Mouse (Mus musculus) thymus, adult 2 months (tissue): ENCODE data around the gene Gata5. TPM values are rescaled to one million over a fixed set of nuclear protein-coding genes. Genes with fewer than 3 reads are reported as not detected.

ENCODE experiments used
- DNase-seq: peaks from one replicate; pipeline ENCODE4 v3.0.0; 2021
- H3K27ac ChIP-seq: fragments of 200-500 bp; 2 replicates; pipeline ENCODE4 v1.5.1; 2012; ENCODE audit warnings: low read length, control low read depth; ENCODE audit not compliant: control insufficient read depth, insufficient read depth
- H3K27me3 ChIP-seq: fragments of 200-500 bp; 2 replicates; pipeline ENCODE4 v1.6.1; 2012; ENCODE audit warnings: mild to moderate bottlenecking, low read length, moderate library complexity, mixed read lengths; ENCODE audit not compliant: control insufficient read depth, insufficient read depth
- H3K36me3 ChIP-seq: fragments of 200-500 bp; 2 replicates; pipeline ENCODE4 v1.6.1; 2012; ENCODE audit warnings: mild to moderate bottlenecking, low read length, moderate library complexity; ENCODE audit not compliant: control insufficient read depth, insufficient read depth
- H3K4me1 ChIP-seq: fragments of 200-500 bp; replicated peaks from 2 replicates; pipeline ENCODE4 v1.6.1; 2012; ENCODE audit warnings: low read length; ENCODE audit not compliant: control insufficient read depth, insufficient read depth
- H3K4me3 ChIP-seq: fragments of 200-500 bp; 2 replicates; pipeline ENCODE4 v1.5.1; 2012; ENCODE audit warnings: mild to moderate bottlenecking, low read length, control low read depth, moderate library complexity; ENCODE audit not compliant: control insufficient read depth, insufficient read depth
- CTCF ChIP-seq: fragments of 200-500 bp; IDR thresholded peaks from 2 replicates; pipeline ENCODE4 v1.5.1; 2012; ENCODE audit warnings: mild to moderate bottlenecking, control low read depth, low read length, moderate library complexity, borderline replicate concordance; ENCODE audit not compliant: control insufficient read depth, poor library complexity, insufficient read depth; ENCODE audit errors: extremely low read depth
- POLR2A ChIP-seq: fragments of 200-500 bp; IDR thresholded peaks from 2 replicates; pipeline ENCODE4 v1.6.1; 2012; ENCODE audit warnings: mild to moderate bottlenecking, low read length, control low read depth, moderate library complexity; ENCODE audit not compliant: control insufficient read depth, poor library complexity, insufficient read depth; ENCODE audit errors: extremely low read depth
- WGBS: fragments of 180-500 bp; shearing (Covaris S2); methylation state at CpG from one replicate; pipeline ENCODE4 v1.1.7; 2018; 5-methylcytosine and 5-hydroxymethylcytosine counted together
- polyA plus RNA-seq: library from polyadenylated mRNA; depleted of rRNA; stranded (reverse); fragments of >200 nt; gene quantifications from 2 replicates; pipeline ENCODE4 v1.2.3, GENCODE M21; 2012; rRNA removed

The Gata5 gene
- polyA plus RNA-seq, 1 experiment: 0.39 TPM

DNA sequence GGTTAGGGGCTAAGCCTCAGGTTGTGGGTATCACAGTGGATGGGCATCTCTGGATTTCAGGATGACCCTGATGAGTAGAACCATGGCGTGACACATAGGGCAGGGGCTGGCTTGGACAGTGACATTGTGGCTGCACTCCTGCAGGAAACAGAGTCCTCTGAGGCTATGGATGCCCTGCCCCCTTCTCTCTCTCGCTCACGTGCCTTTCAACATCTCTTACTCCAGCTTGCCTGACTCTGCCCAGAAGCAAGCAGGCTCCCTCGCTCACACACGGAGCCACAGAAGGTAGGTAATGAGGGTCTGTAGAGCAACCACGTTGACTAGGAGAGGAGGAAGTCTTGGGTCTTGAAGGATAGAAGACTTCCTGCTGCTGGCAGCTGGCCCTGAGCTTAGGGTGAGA lies 44.0 kb downstream of the Gata5 start:
- no peak for TF ChIP-seq POLR2A
- TF ChIP-seq CTCF: no peak
- Histone ChIP-seq H3K27me3 (no peaks in the 10 kb centered on the region), H3K4me1 (no peaks in the 10 kb centered on the region), H3K4me3 (no peak overlapping the region), H3K36me3 (no peaks in the 10 kb centered on the region), H3K27ac (no peak overlapping the region)
- no peak for DNase-seq
- 29% methylated on average over 6 of the region's 6 CpGs for WGBS

DNA sequence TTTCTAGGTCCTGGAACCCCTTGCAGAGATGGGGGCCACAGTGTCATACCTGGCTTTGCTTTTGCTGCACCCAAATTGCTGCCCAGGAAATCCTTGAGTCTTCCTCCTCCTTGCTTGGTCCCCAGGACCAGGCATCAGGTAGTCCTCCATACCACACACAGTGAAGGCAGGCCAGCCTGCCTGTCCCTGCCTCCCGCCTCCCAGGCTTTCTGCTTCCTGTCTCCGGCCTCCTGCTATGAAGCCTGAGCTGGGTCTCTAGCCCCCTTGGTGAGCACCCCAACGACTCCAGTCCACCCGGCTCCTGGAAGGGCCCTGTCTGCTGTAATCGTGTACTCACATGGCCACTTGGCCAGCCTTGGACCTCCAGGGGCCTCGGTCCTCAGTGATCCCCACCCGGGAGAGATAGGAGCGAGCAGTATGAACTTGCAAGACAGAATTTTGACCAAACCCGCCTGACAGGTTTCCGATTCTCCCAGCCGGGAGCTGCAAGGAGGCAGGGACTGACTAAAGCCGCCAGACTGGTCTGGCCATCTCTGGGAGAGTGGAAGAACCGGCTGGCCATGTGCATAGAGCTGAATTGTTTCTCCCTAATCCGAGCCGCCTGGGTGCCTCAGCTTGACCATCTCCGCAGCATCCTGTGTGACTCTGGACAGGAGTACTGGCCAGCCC lies 44.9 kb downstream of the Gata5 start, which contains the start of gene Rbbp8nl:
Gene Rbbp8nl (minus strand): TSS at position 440 of the 669 bp plus-strand sequence.
- no peak for TF ChIP-seq CTCF
- TF ChIP-seq POLR2A: no peak
- H3K27ac ChIP-seq: no peak within 1 kb of the TSS
- no peak for DNase-seq
- WGBS: 79% methylated on average over 16 of the region's 16 CpGs
- no peaks in the 10 kb centered on the region for H3K4me1 ChIP-seq
- no peak within 1 kb of the TSS for H3K4me3 ChIP-seq
- H3K36me3 ChIP-seq: no peaks in the 10 kb centered on the region
- H3K27me3 ChIP-seq: no peaks in the 10 kb centered on the region

DNA sequence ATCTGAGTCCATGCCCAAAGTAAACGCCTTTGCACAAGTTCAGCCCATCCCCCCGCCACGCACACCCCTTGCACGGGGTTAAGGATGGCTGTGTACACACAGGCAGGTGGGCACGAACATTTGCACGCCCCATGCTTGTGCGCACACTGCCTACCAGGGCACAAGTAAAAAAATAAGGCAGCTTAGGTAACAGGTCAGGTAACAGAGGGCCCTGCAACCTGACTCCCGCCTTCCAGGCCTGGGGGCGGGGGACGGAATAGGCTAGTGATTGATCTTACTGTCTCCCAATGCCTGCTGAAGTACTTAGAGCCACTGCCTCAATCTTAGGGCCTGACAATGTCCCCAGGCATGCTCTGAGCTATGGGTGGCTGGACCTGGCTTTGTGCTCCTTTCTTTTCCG lies 45.5 kb downstream of the Gata5 start:
- 81% methylated on average over 11 of the region's 11 CpGs for WGBS
- no peak for TF ChIP-seq POLR2A
- no peak for TF ChIP-seq CTCF
- no peak for DNase-seq
- H3K27ac ChIP-seq: no peak overlapping the region
- H3K4me1 ChIP-seq: no peaks in the 10 kb centered on the region
- H3K36me3 ChIP-seq: no peaks in the 10 kb centered on the region
- no peaks in the 10 kb centered on the region for H3K27me3 ChIP-seq
- H3K4me3 ChIP-seq: no peak overlapping the region

DNA sequence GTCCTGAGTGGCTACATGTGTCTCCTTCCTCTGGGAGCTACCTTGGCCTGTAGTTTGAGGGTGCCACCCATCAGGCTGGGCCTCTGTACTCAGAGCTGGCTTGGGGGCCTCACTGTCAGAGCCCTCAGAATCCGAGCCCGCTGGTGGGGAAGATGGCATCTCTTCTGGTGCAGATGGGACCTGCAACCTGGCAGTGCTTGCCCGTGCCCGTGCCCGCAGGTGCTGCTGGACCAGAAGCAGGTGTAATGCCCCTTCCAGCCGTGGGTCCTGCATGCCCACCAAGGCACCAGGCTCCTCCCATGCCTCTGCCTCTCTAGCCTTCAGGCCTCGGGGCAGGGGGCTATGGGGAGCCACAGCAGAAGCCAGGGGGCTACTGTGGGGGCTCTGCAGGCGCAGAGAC lies 55.2 kb downstream of the Gata5 start:
- TF ChIP-seq POLR2A: no peak
- no peak for TF ChIP-seq CTCF
- no peaks in the 10 kb centered on the region for H3K36me3 ChIP-seq
- H3K4me1 ChIP-seq: peaks cover 12% of the 10 kb centered on the region
- no peaks in the 10 kb centered on the region for H3K27me3 ChIP-seq
- no peak overlapping the region for H3K4me3 ChIP-seq
- WGBS: 90% methylated on average over 8 of the region's 8 CpGs
- H3K27ac ChIP-seq: no peak overlapping the region
- DNase-seq: no peak

DNA sequence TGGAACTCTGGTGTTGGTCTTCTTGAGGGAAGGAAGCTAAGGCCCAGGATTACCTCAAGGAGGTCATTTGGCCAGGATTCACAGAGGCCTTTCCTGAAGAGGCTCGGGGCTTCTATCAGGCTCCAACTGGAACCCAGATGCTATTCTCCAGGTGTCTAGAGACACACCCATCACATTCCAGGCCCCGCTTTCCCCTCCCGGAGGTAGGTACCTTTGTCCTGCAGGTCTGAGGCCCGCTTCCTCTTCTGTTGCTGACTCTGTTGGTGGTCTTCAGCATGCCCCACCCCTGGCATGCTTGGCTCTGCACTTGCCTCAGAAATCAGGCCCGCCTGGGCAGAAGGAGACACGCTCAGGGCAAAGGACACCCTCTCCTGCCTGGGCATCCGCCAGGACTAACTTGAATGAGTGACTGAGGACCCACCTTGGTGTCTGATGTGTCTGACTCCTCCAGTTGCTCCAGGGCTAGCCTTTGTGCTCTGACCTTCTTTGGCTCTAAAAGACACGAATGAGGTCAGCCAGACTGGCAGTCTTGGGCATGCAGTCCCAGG lies 56.7 kb downstream of the Gata5 start:
- TF ChIP-seq CTCF (no peak), POLR2A (no peak)
- Histone ChIP-seq H3K4me3 (no peak overlapping the region), H3K27me3 (no peaks in the 10 kb centered on the region), H3K36me3 (no peaks in the 10 kb centered on the region), H3K27ac (no peak overlapping the region), H3K4me1 (peaks cover 19% of the 10 kb centered on the region)
- WGBS: 91% methylated on average over 8 of the region's 8 CpGs
- DNase-seq: no peak

DNA sequence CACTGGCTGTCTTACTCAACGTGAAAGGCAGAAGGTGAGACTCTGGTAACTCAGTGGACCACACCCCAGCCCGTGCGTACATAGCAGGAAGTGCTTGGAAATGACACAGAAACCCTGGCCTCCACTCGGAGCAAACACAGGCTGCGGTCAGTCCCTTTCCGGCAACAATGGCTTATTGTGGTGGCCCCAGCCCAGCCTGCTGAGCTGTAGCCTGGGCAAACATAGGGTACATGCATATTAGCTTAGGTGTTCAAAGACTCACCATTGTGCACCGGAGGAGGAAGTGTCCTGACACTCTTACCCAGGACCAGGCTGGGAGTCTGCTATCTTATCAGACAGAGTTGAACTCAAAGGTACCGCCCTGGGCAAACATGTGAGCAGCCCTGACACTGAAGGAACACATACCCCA lies 57.6 kb downstream of the Gata5 start:
- H3K27me3 ChIP-seq: no peaks in the 10 kb centered on the region
- no peak for DNase-seq
- H3K36me3 ChIP-seq: no peaks in the 10 kb centered on the region
- H3K4me3 ChIP-seq: no peak overlapping the region
- WGBS: 12% methylated on average over 8 of the region's 8 CpGs
- H3K4me1 ChIP-seq: peaks cover 27% of the 10 kb centered on the region
- TF ChIP-seq POLR2A: no peak
- TF ChIP-seq CTCF: no peak
- H3K27ac ChIP-seq: no peak overlapping the region

DNA sequence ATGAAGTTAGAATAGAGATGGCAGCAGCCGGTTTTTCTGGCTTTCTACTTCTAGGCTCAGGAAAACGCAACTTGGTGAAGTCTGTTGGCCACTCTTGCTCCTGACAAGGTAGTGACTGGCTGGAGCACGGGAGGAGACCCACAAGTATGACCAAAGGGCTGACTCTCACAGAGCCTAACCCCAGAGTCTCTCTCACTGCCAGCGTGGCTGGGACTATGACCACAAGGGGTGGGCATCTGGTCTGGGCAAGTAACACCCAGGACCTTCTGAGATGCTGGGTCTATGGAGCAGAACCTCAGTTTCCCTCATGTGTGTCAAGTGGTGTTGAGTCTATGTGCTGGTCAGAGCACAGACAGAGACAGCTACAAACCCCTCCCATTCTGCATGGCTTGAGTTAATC lies 58.1 kb downstream of the Gata5 start:
- Histone ChIP-seq H3K27ac (no peak overlapping the region), H3K4me3 (no peak overlapping the region), H3K4me1 (peaks cover 29% of the 10 kb centered on the region), H3K36me3 (no peaks in the 10 kb centered on the region), H3K27me3 (no peaks in the 10 kb centered on the region)
- TF ChIP-seq POLR2A: no peak
- no peak for TF ChIP-seq CTCF
- 17% methylated on average over 4 of the region's 4 CpGs for WGBS
- no peak for DNase-seq

DNA sequence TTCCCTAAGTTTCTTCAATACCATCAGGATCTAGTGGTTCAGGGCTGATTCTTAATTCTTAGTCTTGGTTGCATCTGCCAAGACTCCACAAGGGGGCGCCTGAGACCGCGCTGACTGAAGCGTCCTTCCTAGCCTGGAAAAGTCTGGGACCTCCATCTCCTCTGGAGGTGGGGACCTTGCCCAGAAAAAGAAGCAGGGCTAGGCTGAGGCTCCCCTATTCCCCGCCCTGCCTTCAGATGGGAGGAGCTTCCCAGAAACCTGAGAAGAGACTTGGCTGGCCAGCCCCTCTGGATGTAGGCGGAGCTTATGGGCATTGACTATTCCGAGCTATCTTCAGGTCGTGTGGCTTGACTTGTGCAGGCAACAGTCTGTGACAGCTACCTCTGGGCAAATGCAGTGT lies 58.7 kb downstream of the Gata5 start:
- Histone ChIP-seq H3K36me3 (no peaks in the 10 kb centered on the region), H3K4me1 (peaks cover 31% of the 10 kb centered on the region), H3K4me3 (no peak overlapping the region), H3K27ac (no peak overlapping the region), H3K27me3 (no peaks in the 10 kb centered on the region)
- 3% methylated on average over 8 of the region's 8 CpGs for WGBS
- TF ChIP-seq CTCF (peak; percentile 88), POLR2A (no peak)
- DNase-seq: peak; percentile 66

Other genes starting within 250 kb of the Gata5 start
- gene Hrh3, start 230.2 kb downstream of the Gata5 start, polyA plus RNA-seq: 4.1 and 4.4 TPM in 2 replicates
- gene Osbpl2, start 215.4 kb downstream of the Gata5 start, polyA plus RNA-seq: 19.3 and 21.7 TPM in 2 replicates
- 209 and 213 TPM in 2 replicates for gene Adrm1, start 163.2 kb downstream of the Gata5 start, polyA plus RNA-seq
- gene Lama5, start 108.8 kb downstream of the Gata5 start, polyA plus RNA-seq: 9.2 and 13.1 TPM in 2 replicates
- gene Rps21, start 77.3 kb downstream of the Gata5 start, polyA plus RNA-seq: 3,034 and 4,273 TPM in 2 replicates
- 25.7 and 27.3 TPM in 2 replicates for gene Cables2, start 61.2 kb downstream of the Gata5 start, polyA plus RNA-seq
- 0.36 and 0.59 TPM in 2 replicates for gene Rbbp8nl, start 44.8 kb downstream of the Gata5 start, polyA plus RNA-seq
- 21.2 and 22.6 TPM in 2 replicates for gene Slco4a1, start 121.5 kb upstream of the Gata5 start, polyA plus RNA-seq
- gene Ntsr1, start 165.3 kb upstream of the Gata5 start, polyA plus RNA-seq: 0.19 and 0.40 TPM in 2 replicates
- gene Mrgbp, start 246.6 kb upstream of the Gata5 start, polyA plus RNA-seq: 75.6 and 75.7 TPM in 2 replicates